Mouse (Mus musculus): ENCODE measurements around the gene Ces1f.

GRCm38 (mm10) chr8:93252400-93252925, 27.1 kb downstream of the Ces1f start:
- TF ChIP-seq CTCF (IDR thresholded peaks at IDR 0.05; ENCODE audit: control insufficient read depth, insufficient read depth, low read length) (no peak), POLR2A (IDR thresholded peaks at IDR 0.05; ENCODE audit: borderline replicate concordance, control insufficient read depth, low read depth, low read length) (no peak)

Data from bone marrow, adult 2 months (tissue).